Comparison of ENCODE assay signal across 30 mouse cellular contexts in genomic region chr5:22307853-22308252, GRCm38 (mm10). TPM values are rescaled to one million over a fixed set of nuclear protein-coding genes. Genes with fewer than 3 reads are reported as not detected.
"Had no signal": no experiment of that assay in that cellular context is flagged by ENCODE, and none has a peak within 500 bp of the region (broad histone marks: within the 10 kb centered on the region; RNA-seq: fewer than 3 reads in every experiment).

No protein-coding gene starts in this region.

- H3K9me3 ChIP-seq: heart, embryonic 10.5 days; heart, embryonic 12.5 days; heart, embryonic 13.5 days; heart, embryonic 15.5 days; hindbrain, embryonic 10.5 days; hindbrain, embryonic 12.5 days; hindbrain, embryonic 13.5 days; hindbrain, embryonic 15.5 days; intestine, embryonic 15.5 days; kidney, embryonic 15.5 days had no signal

- H3K4me3 ChIP-seq: heart, embryonic 10.5 days; heart, embryonic 12.5 days; heart, embryonic 13.5 days; heart, embryonic 15.5 days; hindbrain, embryonic 10.5 days; hindbrain, embryonic 12.5 days; hindbrain, embryonic 13.5 days; hindbrain, embryonic 15.5 days; intestine, embryonic 15.5 days; kidney, embryonic 15.5 days; layer of hippocampus, adult 2 months; left cerebral cortex, adult 2 months had no signal

- H3K27ac ChIP-seq: heart, embryonic 10.5 days; heart, embryonic 13.5 days; heart, embryonic 15.5 days; hindbrain, embryonic 10.5 days; hindbrain, embryonic 12.5 days; hindbrain, embryonic 13.5 days; hindbrain, embryonic 14.5 days; hindbrain, embryonic 15.5 days; hindbrain, postnatal 0 days; intestine, embryonic 15.5 days; kidney, embryonic 15.5 days; kidney, postnatal 0 days; layer of hippocampus, adult 2 months; left cerebral cortex, adult 2 months had no signal

- H3K4me2 ChIP-seq: heart, embryonic 11.5 days; heart, embryonic 12.5 days; heart, embryonic 13.5 days; heart, embryonic 15.5 days; hindbrain, embryonic 12.5 days; hindbrain, embryonic 13.5 days; hindbrain, embryonic 14.5 days; hindbrain, embryonic 15.5 days; intestine, embryonic 15.5 days; kidney, embryonic 15.5 days had no signal

- H3K36me3 ChIP-seq: heart, embryonic 10.5 days; heart, embryonic 12.5 days; heart, embryonic 13.5 days; heart, embryonic 15.5 days; hindbrain, embryonic 10.5 days; hindbrain, embryonic 12.5 days; hindbrain, embryonic 13.5 days; hindbrain, embryonic 15.5 days; intestine, embryonic 15.5 days; kidney, embryonic 15.5 days had no signal

- H3K9ac ChIP-seq: heart, embryonic 12.5 days; heart, embryonic 13.5 days; heart, embryonic 15.5 days; hindbrain, embryonic 12.5 days; hindbrain, embryonic 13.5 days; hindbrain, embryonic 14.5 days; hindbrain, embryonic 15.5 days; intestine, embryonic 15.5 days; kidney, embryonic 15.5 days had no signal

- H3K4me1 ChIP-seq: heart, embryonic 10.5 days; heart, embryonic 12.5 days; heart, embryonic 13.5 days; heart, embryonic 15.5 days; intestine, embryonic 15.5 days; kidney, embryonic 15.5 days had no signal

- H3K27me3 ChIP-seq: heart, embryonic 12.5 days; heart, embryonic 13.5 days; heart, embryonic 15.5 days; hindbrain, embryonic 12.5 days; hindbrain, embryonic 13.5 days; hindbrain, embryonic 15.5 days; intestine, embryonic 15.5 days; kidney, embryonic 15.5 days had no signal

- DNase-seq: heart, postnatal 14 days; heart, postnatal 36 days; heart, postnatal 4 days; kidney, adult 11 months; kidney, adult 18-20 months; kidney, adult 2 months; kidney, adult 8-10 months; kidney, adult 9 months; kidney, postnatal 10 days; kidney, postnatal 14 days; kidney, postnatal 25 days; kidney, postnatal 36 days; kidney, postnatal 4 days had no signal

RNA-seq across cellular contexts. Expression of gene Reln, which starts 36.6 kb away (rescaled TPM):
- total RNA-seq: hematopoietic stem cell, adult 5-6 weeks had no signal
